Mouse (Mus musculus) megakaryocyte, embryonic 14.5 days (primary cell): Measurements from ENCODE around the gene Dnah7c.

Experiments
- FLI1 ChIP-seq: IDR thresholded peaks from 2 replicates; pipeline ENCODE4 v1.6.1; 2012; ENCODE audit warnings: low read length, inconsistent platforms, mixed read lengths
- GATA1 ChIP-seq: IDR thresholded peaks from 3 replicates; pipeline ENCODE4 v1.6.1; 2012; ENCODE audit warnings: mixed read lengths, low read length, inconsistent platforms, borderline replicate concordance

- no peak for TF ChIP-seq GATA1
- TF ChIP-seq FLI1, result no peak
Measured at GRCm38 (mm10) chr1:46853317-46854035, 428.1 kb downstream of the Dnah7c start.
